9 mouse cellular contexts compared by ENCODE assay signal in the genomic region with DNA sequence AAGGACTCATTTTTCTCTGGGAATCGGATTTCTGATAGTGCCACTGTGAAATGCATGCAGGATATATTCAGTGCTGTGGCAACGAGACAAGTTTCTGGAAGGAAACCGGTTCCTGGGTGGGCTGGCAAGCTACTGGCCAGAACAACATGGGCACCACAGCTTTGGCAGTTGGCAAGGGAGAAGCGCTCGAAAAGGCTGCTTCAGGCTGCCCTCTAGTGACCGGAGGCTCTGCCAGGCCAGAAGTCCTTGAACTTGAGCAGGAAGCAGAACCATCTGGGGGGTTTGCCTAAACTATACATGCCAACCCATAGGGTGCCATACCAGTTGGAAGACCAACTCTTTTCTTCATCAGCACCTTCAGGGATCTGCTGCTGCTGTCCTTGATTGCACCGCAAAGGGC. TPM values are rescaled to one million over a fixed set of nuclear protein-coding genes. Genes with fewer than 3 reads are reported as not detected.
A peak's percentile ranks its signal among the peaks of the same experiment; 100 is the strongest.
DNase-seq lines count a peak whose midpoint lies in the region; ATAC-seq lines count a peak whose summit lies in the region.
"Had no signal": no experiment of that assay in that cellular context is flagged by ENCODE, and none has a peak within 500 bp of the region (broad histone marks: within the 10 kb centered on the region; RNA-seq: fewer than 3 reads in every experiment).

No protein-coding gene starts in this region.

- ATAC-seq in heart, embryonic 11.5 days (replicated peaks; ENCODE audit: insufficient number of reproducible peaks, low FRiP score, low TSS enrichment), result no peak
- no peak for ATAC-seq in intestine, embryonic 15.5 days

- no peaks in the 10 kb centered on the region for H3K9me3 ChIP-seq in heart, embryonic 11.5 days (replicated peaks; ENCODE audit: control insufficient read depth, low read length)
- no peaks in the 10 kb centered on the region for H3K9me3 ChIP-seq in intestine, embryonic 15.5 days
- H3K9me3 ChIP-seq: heart, embryonic 15.5 days had no signal

- no peak overlapping the region for H3K4me2 ChIP-seq in heart, embryonic 11.5 days
- no peak overlapping the region for H3K4me2 ChIP-seq in intestine, embryonic 15.5 days (replicated peaks)
- H3K4me2 ChIP-seq: heart, embryonic 15.5 days had no signal

- H3K4me1 ChIP-seq in heart, embryonic 11.5 days (ENCODE audit: control insufficient read depth, insufficient read depth, low read length), result peaks cover 37% of the 10 kb centered on the region
- peaks cover 10% of the 10 kb centered on the region; the same call in 1 of the 2 replicates for H3K4me1 ChIP-seq in intestine, embryonic 15.5 days (replicated peaks)

- H3K27ac ChIP-seq in heart, embryonic 11.5 days (ENCODE audit: low read depth, low read length), result no peak overlapping the region
- H3K27ac ChIP-seq in intestine, embryonic 15.5 days, result no peak overlapping the region
- H3K27ac ChIP-seq: heart, embryonic 15.5 days had no signal

- 60% methylated on average over 7 of the region's 7 CpGs for WGBS in heart, embryonic 11.5 days (ENCODE audit: insufficient replicate concordance)
- 76% methylated on average over 7 of the region's 7 CpGs for whole genome bisulfite sequencing in intestine, embryonic 15.5 days

- no peak overlapping the region for H3K9ac ChIP-seq in heart, embryonic 11.5 days (ENCODE audit: low read depth, low read length)
- no peak overlapping the region for H3K9ac ChIP-seq in intestine, embryonic 15.5 days
- H3K9ac ChIP-seq: heart, embryonic 15.5 days had no signal

- no peaks in the 10 kb centered on the region for H3K36me3 ChIP-seq in heart, embryonic 11.5 days (ENCODE audit: control insufficient read depth, insufficient read depth, low read length)
- no peaks in the 10 kb centered on the region for H3K36me3 ChIP-seq in intestine, embryonic 15.5 days
- H3K36me3 ChIP-seq: heart, embryonic 15.5 days had no signal

- H3K27me3 ChIP-seq in heart, embryonic 11.5 days (ENCODE audit: control insufficient read depth, insufficient read depth, low read length), result no peaks in the 10 kb centered on the region
- no peaks in the 10 kb centered on the region for H3K27me3 ChIP-seq in intestine, embryonic 15.5 days (replicated peaks)
- H3K27me3 ChIP-seq: heart, embryonic 15.5 days had no signal

- intact Hi-C loops in heart, postnatal 10 days (cut with DNase I), result loop anchor here (2.0 kb wide), 1 partner anchor 148 kb away; no protein-coding TSS in a partner anchor

- DNase-seq in heart, adult 11 months, result peak; percentile 98
- DNase-seq in ES-CJ7 (ENCODE audit: low read depth, low spot score), result peak; percentile 31
- peak; percentile 57 for DNase-seq in cerebellum, adult 9-10 months
- peak; percentile 86 to 88 for DNase-seq in heart, postnatal 10 days
- DNase-seq in layer of hippocampus, postnatal 10 days (ENCODE audit: low spot score in 2 of 2), result peak; percentile 74 to 82
- DNase-seq in ovary, postnatal 14 days (ENCODE audit: low spot score), result peak; percentile 38

- no peak overlapping the region for H3K4me3 ChIP-seq in heart, embryonic 11.5 days (ENCODE audit: low read depth, low read length)
- no peak overlapping the region for H3K4me3 ChIP-seq in intestine, embryonic 15.5 days (replicated peaks)
- H3K4me3 ChIP-seq: heart, embryonic 15.5 days had no signal

RNA-seq across cellular contexts. Expression of a gene that starts 12.1 kb away (rescaled TPM):
- 32.6 TPM in 2 replicates for polyA plus RNA-seq in heart, embryonic 11.5 days (2014; fragmentation: Nextera tagmentation; extraction: Ambion mirVana)
- 10 to 100 TPM; 15.4 to 17.4 TPM for total RNA-seq in heart, postnatal 10 days (2021)
- 1 to 10 TPM; 5.0 to 5.5 TPM for total RNA-seq in layer of hippocampus, postnatal 10 days (2021)
- polyA plus RNA-seq in intestine, embryonic 15.5 days (2015; fragmentation: Nextera tagmentation; extraction: Ambion mirVana), result 9.3 and 11.4 TPM in 2 replicates

RNA-seq across cellular contexts. Expression of a gene that starts 33.9 kb away (rescaled TPM):
- 16.1 and 16.4 TPM in 2 replicates for polyA plus RNA-seq in heart, embryonic 11.5 days (2014; fragmentation: Nextera tagmentation; extraction: Ambion mirVana)
- 10 to 100 TPM; 33.3 to 34.2 TPM for total RNA-seq in heart, postnatal 10 days (2021)
- 10 to 100 TPM; 45.4 to 48.3 TPM for total RNA-seq in layer of hippocampus, postnatal 10 days (2021)
- 5.4 TPM in 2 replicates for polyA plus RNA-seq in intestine, embryonic 15.5 days (2015; fragmentation: Nextera tagmentation; extraction: Ambion mirVana)

Comparison
In these comparisons a context has a peak if more than half of its experiments do, and no peak if none do; other contexts are left out.
1. DNase-seq: peak in every context shown above with its lines; median percentile 98 in heart, adult 11 months; 87 in heart, postnatal 10 days; 78 in layer of hippocampus, postnatal 10 days; 57 in cerebellum, adult 9-10 months; 38 in ovary, postnatal 14 days; 31 in ES-CJ7.